Mouse (Mus musculus): ENCODE measurements around the gene Mast4.

GRCm38 (mm10) chr13:102888895-102889490 is 445.3 kb downstream of the Mast4 start:
- TF ChIP-seq MAX (IDR thresholded peaks at IDR 0.05) = no peak
- TF ChIP-seq CTCF (IDR thresholded peaks at IDR 0.05; ENCODE audit: control insufficient read depth, insufficient read depth, insufficient read length) = no peak
- TF ChIP-seq USF1 (IDR thresholded peaks at IDR 0.05; ENCODE audit: low read depth) = no peak
- TF ChIP-seq MYOD1 (IDR thresholded peaks at IDR 0.05; ENCODE audit: control insufficient read depth, insufficient read length, low read depth) = no peak

Data from C2C12 (cell line).